ENCODE assay signal across 13 mouse cellular contexts in the genomic region with DNA sequence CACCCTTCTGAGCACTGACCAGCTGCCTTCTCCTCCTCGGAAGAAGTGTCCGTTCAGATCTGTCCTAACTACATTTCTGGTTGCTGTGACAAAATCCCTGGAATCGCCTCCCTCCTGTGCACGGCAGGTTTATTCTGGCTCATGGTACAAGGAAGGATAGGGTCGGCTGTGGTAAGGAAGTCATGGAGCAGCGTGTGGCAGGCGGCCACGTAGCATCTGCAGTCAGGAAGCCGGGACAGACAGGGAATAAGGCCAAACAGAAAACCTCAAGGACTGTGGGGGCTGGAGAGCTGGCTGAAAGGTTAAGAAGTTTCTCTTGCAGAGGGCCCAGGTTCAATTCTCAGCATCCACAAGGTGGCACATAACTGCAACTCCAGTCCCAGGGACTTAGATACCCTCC.
DNase-seq lines count a peak whose midpoint lies in the region; ATAC-seq and TF ChIP-seq lines count a peak whose summit lies in the region.
"Had no signal": no experiment of that assay in that cellular context is flagged by ENCODE, and none has a peak within 500 bp of the region (broad histone marks: within the 10 kb centered on the region; RNA-seq: fewer than 3 reads in every experiment).

No protein-coding gene starts in this region.

- H3K4me3 ChIP-seq in C2C12 (ENCODE audit: insufficient read depth, poor library complexity, severe bottlenecking) = no peak overlapping the region
- H3K4me3 ChIP-seq in heart, adult 2 months = peak overlapping the region; percentile 24; the same call in 1 of the 2 replicates
- H3K4me3 ChIP-seq in intestine, embryonic 16.5 days (ENCODE audit: low read length) = no peak overlapping the region
- H3K4me3 ChIP-seq: left cerebral cortex, adult 2 months; lung, embryonic 15.5 days had no signal

- no peaks in the 10 kb centered on the region for H3K27me3 ChIP-seq in C2C12 (ENCODE audit: control insufficient read depth, insufficient read depth, insufficient read length)
- H3K27me3 ChIP-seq in heart, adult 2 months (ENCODE audit: control insufficient read depth, insufficient read depth, low read length) = no peaks in the 10 kb centered on the region
- H3K27me3 ChIP-seq in intestine, embryonic 16.5 days (replicated peaks; ENCODE audit: control insufficient read depth, insufficient read depth, low read length) = no peaks in the 10 kb centered on the region

- no peaks in the 10 kb centered on the region for H3K79me3 ChIP-seq in C2C12 (ENCODE audit: low read depth)

- ATAC-seq in intestine, embryonic 16.5 days = no peak
- ATAC-seq in erythroid progenitor cell, adult 5-6 weeks (replicated peaks; ENCODE audit: low FRiP score, poor library complexity, severe bottlenecking) = no peak
- ATAC-seq: activated CD4-positive, CD25-positive, alpha-beta regulatory T cell, adult 4 months had no signal

- peak overlapping the region; percentile 21 for H3ac ChIP-seq in C2C12 (ENCODE audit: control insufficient read depth, insufficient read length, low read depth)

- H3K4me2 ChIP-seq in intestine, embryonic 16.5 days (ENCODE audit: low read depth, low read length) = peak overlapping the region; percentile 15; the same call in 1 of the 2 replicates
- H3K4me2 ChIP-seq: lung, embryonic 15.5 days had no signal

- H3K9ac ChIP-seq in heart, adult 2 months (ENCODE audit: low read depth, low read length) = no peak overlapping the region
- H3K9ac ChIP-seq in intestine, embryonic 16.5 days (ENCODE audit: low read depth, low read length) = no peak overlapping the region
- H3K9ac ChIP-seq: lung, embryonic 15.5 days had no signal

- no peak for TF ChIP-seq EP300 in heart, adult 2 months (IDR thresholded peaks at IDR 0.05; ENCODE audit: insufficient read depth, low read depth, low read length)

- TF ChIP-seq POLR2A in heart, adult 2 months (IDR thresholded peaks at IDR 0.05; ENCODE audit: insufficient read depth, low read depth, low read length) = no peak

- WGBS in heart, adult 2 months = 35% methylated on average over 9 of the region's 9 CpGs
- 46% methylated on average over 9 of the region's 9 CpGs for WGBS in intestine, embryonic 16.5 days

- H3K27ac ChIP-seq in heart, adult 2 months = no peak overlapping the region; the same call in 1 of the 2 replicates
- peak overlapping the region; percentile 53 for H3K27ac ChIP-seq in intestine, embryonic 16.5 days (ENCODE audit: low read length)
- H3K27ac ChIP-seq: lung, embryonic 15.5 days had no signal

- no peak for TF ChIP-seq CTCF in C2C12 (IDR thresholded peaks at IDR 0.05; ENCODE audit: control insufficient read depth, insufficient read depth, insufficient read length)
- no peak for TF ChIP-seq CTCF in heart, adult 2 months (IDR thresholded peaks at IDR 0.05)

- peak; percentile 38 for DNase-seq in gastrocnemius, postnatal 10 days
- DNase-seq in gastrocnemius, postnatal 25 days = no peak
- peak; percentile 41 to 45 for DNase-seq in heart, adult 2 months
- no peak for DNase-seq in left cerebral cortex, adult 18-20 months (ENCODE audit: low spot score in 2 of 2)
- no peak for DNase-seq in thymus, postnatal 10 days (ENCODE audit: low spot score in 2 of 2)
- DNase-seq: kidney, adult 2 months; retina, postnatal 1 day had no signal

- peaks cover 8% of the 10 kb centered on the region for H3K4me1 ChIP-seq in heart, adult 2 months (ENCODE audit: control insufficient read depth, insufficient read depth, low read length)
- H3K4me1 ChIP-seq in intestine, embryonic 16.5 days (ENCODE audit: control insufficient read depth, insufficient read depth, low read length) = peaks cover 16% of the 10 kb centered on the region

- H3K36me3 ChIP-seq in C2C12 (ENCODE audit: control insufficient read depth, insufficient read depth) = no peaks in the 10 kb centered on the region
- no peaks in the 10 kb centered on the region for H3K36me3 ChIP-seq in heart, adult 2 months (ENCODE audit: control insufficient read depth, insufficient read depth, low read length)
- H3K36me3 ChIP-seq in intestine, embryonic 16.5 days (ENCODE audit: control insufficient read depth, insufficient read depth, low read length) = no peaks in the 10 kb centered on the region
- H3K36me3 ChIP-seq: lung, embryonic 15.5 days had no signal

- intact Hi-C loops in heart, adult 2 months (cut with DNase I) = no loop called here

- H3K9me3 ChIP-seq in intestine, embryonic 16.5 days (ENCODE audit: control insufficient read depth, low read length) = no peaks in the 10 kb centered on the region
- H3K9me3 ChIP-seq: lung, embryonic 15.5 days had no signal

- no peaks in the 10 kb centered on the region for H3K79me2 ChIP-seq in C2C12 (ENCODE audit: control insufficient read depth, insufficient read depth)
- no peaks in the 10 kb centered on the region for H3K79me2 ChIP-seq in heart, adult 2 months (replicated peaks; ENCODE audit: control insufficient read depth, insufficient read depth, low read length)

TF ChIP-seq in C2C12, 6 proteins besides CTCF, POLR2A, EP300 and RAD21:
- TF ChIP-seq MAX (IDR thresholded peaks at IDR 0.05) (no peak), FOSL1 (IDR thresholded peaks at IDR 0.05; ENCODE audit: insufficient read depth, low read length, poor library complexity, severe bottlenecking) (no peak), CEBPB (IDR thresholded peaks at IDR 0.05; ENCODE audit: low read depth) (no peak), USF1 (IDR thresholded peaks at IDR 0.05; ENCODE audit: low read depth) (no peak), MYOG (IDR thresholded peaks at IDR 0.05; ENCODE audit: control insufficient read depth, extremely low read depth, insufficient read length) (no peak), MYOD1 (IDR thresholded peaks at IDR 0.05; ENCODE audit: control insufficient read depth, insufficient read length, low read depth) (no peak)

Comparison
In these comparisons a context has a peak if more than half of its experiments do, and no peak if none do; other contexts are left out.
1. DNase-seq: peak in gastrocnemius, postnatal 10 days (single experiment) and heart, adult 2 months (2 of 2); none in gastrocnemius, postnatal 25 days (single experiment), left cerebral cortex, adult 18-20 months (0 of 2) and thymus, postnatal 10 days (0 of 2).